Mouse (Mus musculus) C2C12 (cell line): ENCODE measurements around the gene Dnah8. TPM values are rescaled to one million over a fixed set of nuclear protein-coding genes. Genes with fewer than 3 reads are reported as not detected.
A peak's percentile ranks its signal among the peaks of the same experiment; 100 is the strongest.

Experiments used
- H3K27me3 ChIP-seq: one replicate; pipeline ENCODE4 v1.6.1; 2011; ENCODE audit not compliant: control insufficient read depth, insufficient read depth, insufficient read length
- H3K36me3 ChIP-seq: one replicate; pipeline ENCODE4 v1.6.1; 2011; ENCODE audit not compliant: control insufficient read depth, insufficient read depth
- H3K4me3 ChIP-seq: one replicate; pipeline ENCODE4 v1.5.1; 2011; ENCODE audit warnings: mild to moderate bottlenecking, control low read depth; ENCODE audit not compliant: poor library complexity, insufficient read depth, severe bottlenecking
- H3K79me2 ChIP-seq: one replicate; pipeline ENCODE4 v1.6.1; 2011; ENCODE audit not compliant: control insufficient read depth, insufficient read depth
- H3K79me3 ChIP-seq: one replicate; pipeline ENCODE4 v1.6.1; 2011; ENCODE audit warnings: low read depth, control low read depth
- H3ac ChIP-seq: one replicate; pipeline ENCODE3; 2011; ENCODE audit warnings: low read depth; ENCODE audit not compliant: control insufficient read depth, insufficient read length
- CEBPB ChIP-seq: IDR thresholded peaks from one replicate; pipeline ENCODE4 v1.6.1; 2011; ENCODE audit warnings: low read depth, mild to moderate bottlenecking, control low read depth, moderate library complexity
- CTCF ChIP-seq: IDR thresholded peaks from one replicate; pipeline ENCODE4 v1.5.1; 2011; ENCODE audit not compliant: control insufficient read depth, insufficient read depth, insufficient read length
- FOSL1 ChIP-seq: IDR thresholded peaks from one replicate; pipeline ENCODE4 v1.8.0; 2011; ENCODE audit warnings: mild to moderate bottlenecking, low read length; ENCODE audit not compliant: poor library complexity, insufficient read depth, severe bottlenecking
- MAX ChIP-seq: IDR thresholded peaks from one replicate; pipeline ENCODE4 v1.6.1; 2011; ENCODE audit warnings: mild to moderate bottlenecking, control low read depth
- MYOD1 ChIP-seq: IDR thresholded peaks from one replicate; pipeline ENCODE4 v1.6.1; 2011; ENCODE audit warnings: low read depth; ENCODE audit not compliant: control insufficient read depth, insufficient read length
- MYOG ChIP-seq: IDR thresholded peaks from one replicate; pipeline ENCODE4 v1.6.1; 2011; ENCODE audit not compliant: control insufficient read depth, insufficient read length; ENCODE audit errors: extremely low read depth
- USF1 ChIP-seq: IDR thresholded peaks from one replicate; pipeline ENCODE4 v1.6.1; 2011; ENCODE audit warnings: low read depth, mild to moderate bottlenecking, control low read depth, moderate library complexity
- polyA plus RNA-seq: library from polyadenylated mRNA; unstranded; fragments of >200 nt; fragmentation: generic; extraction: Trizol; gene quantifications from one replicate; pipeline ENCODE4 v1.2.1, GENCODE M21; 2012; ENCODE audit warnings: missing spikeins

Dnah8 gene
- polyA plus RNA-seq, 1 experiment, result 0.32 TPM

DNA sequence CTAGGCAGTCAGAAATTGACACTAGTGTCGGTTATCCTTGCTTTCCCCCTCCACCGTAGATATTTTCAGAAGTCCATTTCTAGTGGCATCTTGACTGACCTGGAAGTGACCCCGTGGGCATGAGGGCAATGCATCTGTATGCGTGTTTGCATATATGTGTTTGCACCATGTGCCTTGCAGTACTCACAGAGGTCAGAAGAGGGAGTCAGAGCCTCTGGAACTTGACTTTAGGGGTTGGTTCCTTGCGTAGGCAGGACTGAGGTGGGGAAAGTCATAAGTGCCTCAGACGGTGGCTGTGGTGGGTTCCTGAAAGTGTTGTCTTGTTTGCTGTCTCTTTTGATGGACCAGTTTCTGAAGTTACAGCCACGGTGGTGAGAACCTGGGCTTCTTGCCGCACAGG, 110.6 kb downstream of the Dnah8 start:
- Histone ChIP-seq H3K36me3 (no peaks in the 10 kb centered on the region), H3K79me2 (no peaks in the 10 kb centered on the region), H3K79me3 (no peaks in the 10 kb centered on the region), H3ac (no peak overlapping the region), H3K4me3 (no peak overlapping the region), H3K27me3 (peaks cover 3% of the 10 kb centered on the region)
- TF ChIP-seq MAX (no peak), CEBPB (no peak)

DNA sequence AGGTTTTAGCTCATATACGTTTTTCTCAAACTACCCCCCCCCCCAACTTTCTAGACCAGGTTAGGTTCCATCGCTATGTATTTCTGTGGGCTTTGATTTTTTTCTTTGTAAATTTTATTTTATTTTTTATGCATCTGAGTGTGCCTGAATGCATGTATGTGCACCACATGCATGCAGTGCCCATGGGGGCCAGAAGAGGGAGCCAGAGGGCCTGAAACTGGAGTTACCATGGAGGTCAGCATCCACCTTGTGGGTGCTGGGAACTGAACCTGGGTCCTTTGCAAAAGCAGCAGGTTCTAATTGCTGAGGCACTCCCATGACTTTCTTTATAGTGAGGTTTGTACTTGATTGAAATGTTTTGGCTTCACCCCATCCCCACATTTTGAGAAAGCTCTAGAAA, 111.3 kb downstream of the Dnah8 start:
- H3K79me3 ChIP-seq, result no peaks in the 10 kb centered on the region
- no peak overlapping the region for H3ac ChIP-seq
- H3K79me2 ChIP-seq, result no peaks in the 10 kb centered on the region
- no peaks in the 10 kb centered on the region for H3K36me3 ChIP-seq
- no peak overlapping the region for H3K4me3 ChIP-seq
- TF ChIP-seq MAX, result no peak
- H3K27me3 ChIP-seq, result peaks cover 3% of the 10 kb centered on the region

GRCm38 (mm10) chr17:30737797-30738196, 113.6 kb downstream of the Dnah8 start:
- no peak overlapping the region for H3K4me3 ChIP-seq
- TF ChIP-seq USF1, result no peak
- TF ChIP-seq CEBPB, result no peak
- TF ChIP-seq MAX, result no peak
- no peak for TF ChIP-seq MYOG
- TF ChIP-seq CTCF, result peak; percentile 52
- no peak overlapping the region for H3ac ChIP-seq
- peaks cover 3% of the 10 kb centered on the region for H3K27me3 ChIP-seq
- no peaks in the 10 kb centered on the region for H3K79me2 ChIP-seq
- no peaks in the 10 kb centered on the region for H3K36me3 ChIP-seq
- no peaks in the 10 kb centered on the region for H3K79me3 ChIP-seq

GRCm38 (mm10) chr17:30739769-30740168, 115.6 kb downstream of the Dnah8 start:
- H3ac ChIP-seq, result no peak overlapping the region
- no peaks in the 10 kb centered on the region for H3K79me3 ChIP-seq
- H3K36me3 ChIP-seq, result no peaks in the 10 kb centered on the region
- no peak overlapping the region for H3K4me3 ChIP-seq
- H3K27me3 ChIP-seq, result peaks cover 3% of the 10 kb centered on the region
- TF ChIP-seq MAX, result no peak
- no peak for TF ChIP-seq CEBPB
- TF ChIP-seq MYOD1, result no peak
- no peak for TF ChIP-seq FOSL1
- TF ChIP-seq CTCF, result no peak
- no peak for TF ChIP-seq USF1
- TF ChIP-seq MYOG, result no peak
- no peaks in the 10 kb centered on the region for H3K79me2 ChIP-seq

DNA sequence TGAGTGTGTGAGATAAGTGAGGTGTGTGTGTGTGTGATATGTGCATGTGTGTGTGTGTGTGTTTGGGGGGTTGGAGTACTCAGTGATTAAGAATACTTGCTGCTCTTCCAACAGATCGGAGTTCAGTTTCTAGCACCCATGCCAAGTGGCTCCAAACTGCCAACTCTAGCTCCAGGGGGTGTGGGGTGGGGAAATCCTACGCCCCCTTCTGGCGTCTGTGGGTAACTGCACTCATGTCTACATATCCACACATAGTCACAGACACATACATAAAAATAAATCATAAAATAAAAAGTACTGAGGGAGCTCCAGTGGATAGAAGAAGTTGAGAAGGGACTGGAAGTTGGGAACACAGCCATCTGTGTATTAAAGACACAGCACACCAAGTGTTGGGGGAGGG, 119.8 kb downstream of the Dnah8 start:
- Histone ChIP-seq H3K36me3 (no peaks in the 10 kb centered on the region), H3K27me3 (peaks cover 8% of the 10 kb centered on the region), H3K79me2 (no peaks in the 10 kb centered on the region), H3K4me3 (no peak overlapping the region), H3ac (no peak overlapping the region), H3K79me3 (no peaks in the 10 kb centered on the region)
- no peak for TF ChIP-seq MYOD1
- no peak for TF ChIP-seq CTCF
- TF ChIP-seq MAX, result no peak
- TF ChIP-seq FOSL1, result no peak
- no peak for TF ChIP-seq MYOG
- no peak for TF ChIP-seq CEBPB
- no peak for TF ChIP-seq USF1

DNA sequence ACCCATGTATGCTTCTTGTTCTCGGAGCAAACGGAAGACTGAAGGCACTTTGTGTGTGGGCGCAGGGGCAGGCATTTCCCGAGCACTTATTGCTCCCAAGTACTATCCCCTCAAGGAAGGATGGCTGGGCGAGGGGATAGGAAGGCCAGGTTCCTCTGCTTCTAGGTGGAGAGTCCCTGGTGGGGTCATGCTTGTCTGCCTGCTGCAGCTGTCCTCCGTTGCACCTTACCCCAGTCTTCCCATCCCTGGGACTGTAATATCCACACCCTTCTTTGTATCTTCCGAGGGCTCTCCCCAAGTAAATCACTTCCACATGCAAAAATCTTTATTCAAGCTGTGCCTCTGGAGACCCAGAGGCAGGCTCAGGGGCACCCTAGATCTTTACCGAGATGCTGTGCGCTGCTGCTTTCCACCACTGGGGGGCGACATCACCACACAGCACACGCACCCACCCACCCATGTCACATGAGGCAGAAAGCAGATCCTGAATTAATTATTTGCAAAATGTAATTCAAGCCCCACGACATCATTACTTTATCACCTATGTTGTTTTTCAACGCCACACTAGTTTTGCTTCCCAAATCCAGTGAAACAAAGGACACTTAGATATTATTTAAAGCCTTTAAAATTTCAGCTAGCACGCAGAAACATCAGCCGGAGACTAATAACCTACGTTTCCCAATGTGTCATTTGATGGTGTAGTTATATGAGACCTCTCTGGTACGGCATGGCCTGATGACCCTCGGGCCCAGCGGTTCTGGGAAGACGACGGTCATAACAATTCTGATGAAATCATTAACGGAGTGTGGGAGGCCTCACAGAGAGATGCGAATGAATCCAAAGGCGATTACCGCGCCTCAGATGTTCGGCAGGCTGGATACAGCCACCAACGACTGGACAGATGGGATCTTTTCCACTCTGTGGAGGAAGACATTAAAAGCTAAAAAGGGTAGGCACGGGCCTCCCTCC, 122.2 kb downstream of the Dnah8 start:
- Histone ChIP-seq H3K79me3 (no peaks in the 10 kb centered on the region), H3K4me3 (no peak overlapping the region), H3K79me2 (no peaks in the 10 kb centered on the region), H3K27me3 (peaks cover 12% of the 10 kb centered on the region), H3K36me3 (no peaks in the 10 kb centered on the region), H3ac (no peak overlapping the region)
- peak; percentile 49 for TF ChIP-seq USF1
- TF ChIP-seq CEBPB, result no peak
- peak; percentile 96 for TF ChIP-seq CTCF

- peaks cover 22% of the 10 kb centered on the region for H3K27me3 ChIP-seq
- no peaks in the 10 kb centered on the region for H3K79me2 ChIP-seq
- no peaks in the 10 kb centered on the region for H3K36me3 ChIP-seq
- no peak overlapping the region for H3ac ChIP-seq
- no peaks in the 10 kb centered on the region for H3K79me3 ChIP-seq
- no peak overlapping the region for H3K4me3 ChIP-seq
- TF ChIP-seq MAX (no peak), CEBPB (peak; percentile 11), MYOG (no peak), CTCF (no peak)
Observed at GRCm38 (mm10) chr17:30749391-30749790, 125.2 kb downstream of the Dnah8 start.
